Mouse (Mus musculus) lung, embryonic 16.5 days (tissue): ENCODE measurements at regions not wholly inside any gene's neighbourhood (a gene's known extent, or its start where the extent isn't known, plus 50 kb on each side); places are given as distances from the start of the nearest gene placed in this dataset.

Experiments used
- ATAC-seq: fragments of 200-750 bp; cut with Nextera tagmentation; 2 replicates; pipeline ENCODE4 v1.8.0; 2017; ENCODE audit warnings: low read depth, mild to moderate bottlenecking, moderate library complexity
- H3K27ac ChIP-seq: fragments of 300-500 bp; sonication (generic); 2 replicates; pipeline ENCODE4 v1.5.1; 2014; ENCODE audit warnings: mild to moderate bottlenecking, control low read depth, low read length
- H3K27me3 ChIP-seq: fragments of 300-500 bp; sonication (generic); 2 replicates; pipeline ENCODE4 v1.6.1; 2014; ENCODE audit warnings: low read depth, low read length, mixed read lengths; ENCODE audit not compliant: control insufficient read depth, insufficient read depth
- H3K36me3 ChIP-seq: fragments of 300-500 bp; sonication (generic); 2 replicates; pipeline ENCODE4 v1.6.1; 2014; ENCODE audit warnings: low read length; ENCODE audit not compliant: control insufficient read depth, insufficient read depth
- H3K4me1 ChIP-seq: fragments of 300-500 bp; sonication (generic); replicated peaks from 2 replicates; pipeline ENCODE4 v1.6.1; 2014; ENCODE audit warnings: low read length, mixed read lengths; ENCODE audit not compliant: control insufficient read depth, insufficient read depth
- H3K4me2 ChIP-seq: fragments of 300-500 bp; sonication (generic); 2 replicates; pipeline ENCODE4 v1.6.1; 2014; ENCODE audit warnings: low read depth, low read length, control low read depth
- H3K4me3 ChIP-seq: fragments of 300-500 bp; sonication (generic); 2 replicates; pipeline ENCODE4 v1.5.1; 2014; ENCODE audit warnings: mild to moderate bottlenecking, low read length, control low read depth
- H3K9ac ChIP-seq: fragments of 300-500 bp; sonication (generic); 2 replicates; pipeline ENCODE4 v1.6.1; 2014; ENCODE audit warnings: low read length, control low read depth
- H3K9me3 ChIP-seq: fragments of 300-500 bp; sonication (generic); 2 replicates; pipeline ENCODE4 v1.6.1; 2016; ENCODE audit warnings: low read length; ENCODE audit not compliant: control insufficient read depth
- WGBS: fragments of 180-500 bp; shearing (Covaris S2); extraction: QIAGEN DNeasy Blood & Tissue Kit; methylation state at CpG from one replicate; pipeline ENCODE4 v1.1.7; 2014; 5-methylcytosine and 5-hydroxymethylcytosine counted together

- WGBS, result 91% methylated on average over 2 of the region's 2 CpGs
- no peaks in the 10 kb centered on the region for H3K9me3 ChIP-seq
- H3K4me1 ChIP-seq, result no peaks in the 10 kb centered on the region
- no peak overlapping the region for H3K4me2 ChIP-seq
- no peak for ATAC-seq
- H3K27me3 ChIP-seq, result no peaks in the 10 kb centered on the region
- H3K4me3 ChIP-seq, result no peak overlapping the region
- no peaks in the 10 kb centered on the region for H3K36me3 ChIP-seq
- H3K27ac ChIP-seq, result no peak overlapping the region
- H3K9ac ChIP-seq, result no peak overlapping the region
Measured at GRCm38 (mm10) chr15:69253698-69254097, 2753.0 kb upstream of the Lrrc6 start.

- Histone ChIP-seq H3K4me2 (no peak overlapping the region), H3K36me3 (no peaks in the 10 kb centered on the region), H3K27ac (no peak overlapping the region), H3K4me1 (no peaks in the 10 kb centered on the region), H3K27me3 (no peaks in the 10 kb centered on the region), H3K9me3 (no peaks in the 10 kb centered on the region), H3K4me3 (no peak overlapping the region), H3K9ac (no peak overlapping the region)
- WGBS, result 83% methylated on average over 3 of the region's 3 CpGs
- ATAC-seq, result no peak
Measured at GRCm38 (mm10) chr15:69252095-69252494, 2751.4 kb upstream of the Lrrc6 start.

GRCm38 (mm10) chr15:69246190-69246966, 2745.7 kb upstream of the Lrrc6 start:
- Histone ChIP-seq H3K4me1 (no peaks in the 10 kb centered on the region), H3K36me3 (no peaks in the 10 kb centered on the region), H3K27me3 (no peaks in the 10 kb centered on the region), H3K27ac (no peak overlapping the region), H3K4me3 (no peak overlapping the region), H3K4me2 (no peak overlapping the region), H3K9ac (no peak overlapping the region), H3K9me3 (no peaks in the 10 kb centered on the region)
- 65% methylated on average over 3 of the region's 3 CpGs for WGBS
- no peak for ATAC-seq

- WGBS, result 90% methylated on average over 1 of the region's 1 CpGs
- Histone ChIP-seq H3K27me3 (no peaks in the 10 kb centered on the region), H3K4me1 (no peaks in the 10 kb centered on the region), H3K9ac (no peak overlapping the region), H3K9me3 (no peaks in the 10 kb centered on the region), H3K27ac (no peak overlapping the region), H3K36me3 (no peaks in the 10 kb centered on the region), H3K4me3 (no peak overlapping the region), H3K4me2 (no peak overlapping the region)
- ATAC-seq, result no peak
Measured at GRCm38 (mm10) chr15:69235271-69235670, 2734.6 kb upstream of the Lrrc6 start.

- ATAC-seq, result no peak
- H3K4me2 ChIP-seq, result no peak overlapping the region
- H3K27me3 ChIP-seq, result no peaks in the 10 kb centered on the region
- no peak overlapping the region for H3K27ac ChIP-seq
- H3K9ac ChIP-seq, result no peak overlapping the region
- H3K36me3 ChIP-seq, result no peaks in the 10 kb centered on the region
- WGBS, result 64% methylated on average over 6 of the region's 6 CpGs
- no peak overlapping the region for H3K4me3 ChIP-seq
- H3K4me1 ChIP-seq, result no peaks in the 10 kb centered on the region
- H3K9me3 ChIP-seq, result no peaks in the 10 kb centered on the region
Measured at GRCm38 (mm10) chr15:69224619-69225587, 2724.2 kb upstream of the Lrrc6 start.

- no peaks in the 10 kb centered on the region for H3K36me3 ChIP-seq
- no peak overlapping the region for H3K9ac ChIP-seq
- ATAC-seq, result no peak
- no peaks in the 10 kb centered on the region for H3K4me1 ChIP-seq
- no peak overlapping the region for H3K4me3 ChIP-seq
- H3K4me2 ChIP-seq, result no peak overlapping the region
- no peaks in the 10 kb centered on the region for H3K27me3 ChIP-seq
- H3K9me3 ChIP-seq, result no peaks in the 10 kb centered on the region
- no peak overlapping the region for H3K27ac ChIP-seq
Measured at GRCm38 (mm10) chr15:69223411-69223810, 2722.7 kb upstream of the Lrrc6 start.

- peak; percentile 94 for ATAC-seq
- WGBS, result 34% methylated on average over 1 of the region's 1 CpGs
Measured at GRCm38 (mm10) chr15:69222391-69222790, 2721.7 kb upstream of the Lrrc6 start.

More at GRCm38 (mm10) chr15:69222391-69222790, 2721.7 kb upstream of the Lrrc6 start:
- no peaks in the 10 kb centered on the region for H3K27me3 ChIP-seq
- H3K27ac ChIP-seq, result no peak overlapping the region
- H3K4me2 ChIP-seq, result no peak overlapping the region
- no peaks in the 10 kb centered on the region for H3K36me3 ChIP-seq
- H3K4me1 ChIP-seq, result no peaks in the 10 kb centered on the region
- no peak overlapping the region for H3K9ac ChIP-seq
- H3K9me3 ChIP-seq, result no peaks in the 10 kb centered on the region
- H3K4me3 ChIP-seq, result no peak overlapping the region
